Mouse (Mus musculus): ENCODE data around the gene Smc5. TPM values are rescaled to one million over a fixed set of nuclear protein-coding genes. Genes with fewer than 3 reads are reported as not detected.

The Smc5 gene
- polyA plus RNA-seq, 1 experiment from 2014 or later: 21.7 TPM

DNA sequence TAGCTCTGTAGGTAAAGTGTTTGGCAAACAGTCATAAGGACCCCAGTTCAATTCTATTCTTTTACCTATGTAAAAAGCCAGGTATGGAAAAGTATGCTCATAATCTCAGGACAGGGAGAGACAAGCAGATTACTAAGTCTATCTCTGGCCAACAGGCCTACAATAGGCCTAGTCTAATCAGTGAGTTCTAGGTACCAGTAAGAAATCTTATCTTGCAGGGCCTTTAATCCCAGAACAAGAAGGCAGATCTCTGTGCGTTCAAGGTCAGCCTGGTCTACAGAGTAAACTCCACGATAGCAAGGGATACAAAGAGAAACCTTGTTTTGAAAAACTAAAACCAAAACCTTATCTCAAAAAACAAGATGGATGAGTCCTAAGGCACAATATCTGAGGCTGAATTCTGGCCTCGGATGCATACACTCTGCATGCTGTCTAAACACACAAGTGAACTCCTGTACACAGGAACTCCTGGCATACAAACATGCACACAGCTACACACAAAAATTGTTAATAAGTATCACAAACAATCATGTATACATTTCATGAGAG is 70.1 kb downstream of the Smc5 start:
- peaks cover 32% of the 10 kb centered on the region for H3K36me3 ChIP-seq (ENCODE audit: control insufficient read depth, insufficient read depth)
- 75% methylated on average over 3 of the region's 3 CpGs for WGBS
- ATAC-seq (replicated peaks; ENCODE audit: extremely low read depth, insufficient read depth, low FRiP score): no peak
- H3K9ac ChIP-seq (ENCODE audit: low read length): no peak overlapping the region
- H3K9me3 ChIP-seq (replicated peaks; ENCODE audit: control insufficient read depth, low read length): peaks cover 9% of the 10 kb centered on the region
- H3K27me3 ChIP-seq (ENCODE audit: control insufficient read depth, insufficient read depth, low read length): no peaks in the 10 kb centered on the region
- H3K4me2 ChIP-seq (ENCODE audit: low read depth, low read length): no peak overlapping the region
- H3K4me3 ChIP-seq (ENCODE audit: low read length): no peak overlapping the region
- H3K27ac ChIP-seq (ENCODE audit: low read length): no peak overlapping the region
- no peaks in the 10 kb centered on the region for H3K4me1 ChIP-seq (ENCODE audit: control insufficient read depth, insufficient read depth, low read length)

- H3K36me3 ChIP-seq (ENCODE audit: control insufficient read depth, insufficient read depth): peaks cover 28% of the 10 kb centered on the region
- WGBS: 92% methylated on average over 5 of the region's 5 CpGs
- H3K9ac ChIP-seq (ENCODE audit: low read length): no peak overlapping the region
- H3K4me3 ChIP-seq (ENCODE audit: low read length): no peak overlapping the region
- H3K9me3 ChIP-seq (replicated peaks; ENCODE audit: control insufficient read depth, low read length): peaks cover 9% of the 10 kb centered on the region
- no peak for ATAC-seq (replicated peaks; ENCODE audit: extremely low read depth, insufficient read depth, low FRiP score)
- no peaks in the 10 kb centered on the region for H3K4me1 ChIP-seq (ENCODE audit: control insufficient read depth, insufficient read depth, low read length)
- no peak overlapping the region for H3K27ac ChIP-seq (ENCODE audit: low read length)
- no peaks in the 10 kb centered on the region for H3K27me3 ChIP-seq (ENCODE audit: control insufficient read depth, insufficient read depth, low read length)
- H3K4me2 ChIP-seq (ENCODE audit: low read depth, low read length): no peak overlapping the region
Observed at GRCm38 (mm10) chr19:23202106-23202505, 71.6 kb downstream of the Smc5 start.

- H3K27ac ChIP-seq (ENCODE audit: low read length): no peak overlapping the region
- ATAC-seq (replicated peaks; ENCODE audit: extremely low read depth, insufficient read depth, low FRiP score): no peak
- H3K4me1 ChIP-seq (ENCODE audit: control insufficient read depth, insufficient read depth, low read length): no peaks in the 10 kb centered on the region
- H3K36me3 ChIP-seq (ENCODE audit: control insufficient read depth, insufficient read depth): 0 out of 2 replicates have a peak, but pooled peaks cover 4% of the 10 kb centered on the region
- no peaks in the 10 kb centered on the region for H3K27me3 ChIP-seq (ENCODE audit: control insufficient read depth, insufficient read depth, low read length)
- H3K9ac ChIP-seq (ENCODE audit: low read length): no peak overlapping the region
- no peaks in the 10 kb centered on the region for H3K9me3 ChIP-seq (replicated peaks; ENCODE audit: control insufficient read depth, low read length)
- no peak overlapping the region for H3K4me3 ChIP-seq (ENCODE audit: low read length)
- 63% methylated on average over 3 of the region's 3 CpGs for WGBS
- no peak overlapping the region for H3K4me2 ChIP-seq (ENCODE audit: low read depth, low read length)
Observed at GRCm38 (mm10) chr19:23193076-23193475, 80.6 kb downstream of the Smc5 start.

DNA sequence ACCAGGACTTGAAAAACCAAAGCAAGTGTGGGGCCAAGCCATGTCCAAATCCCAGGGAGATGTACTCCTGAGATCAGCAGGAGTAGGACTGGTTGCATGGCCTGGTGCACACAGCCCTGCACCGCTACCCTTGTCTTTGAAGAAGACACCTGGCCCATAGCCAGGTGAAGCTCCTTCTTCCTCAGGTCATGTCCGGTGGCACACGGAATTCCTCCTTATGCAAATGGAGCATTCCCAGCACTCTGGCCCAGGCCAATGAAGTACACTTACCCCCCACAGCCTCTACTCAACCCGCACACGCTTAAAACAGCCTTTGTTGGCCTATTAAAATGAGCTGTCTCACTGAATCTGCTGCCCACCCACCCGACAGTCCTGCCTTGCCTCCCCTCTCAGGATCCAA is 82.2 kb downstream of the Smc5 start:
- Histone ChIP-seq H3K9ac (ENCODE audit: low read length) (no peak overlapping the region), H3K4me3 (ENCODE audit: low read length) (no peak overlapping the region), H3K4me1 (ENCODE audit: control insufficient read depth, insufficient read depth, low read length) (no peaks in the 10 kb centered on the region), H3K27ac (ENCODE audit: low read length) (no peak overlapping the region), H3K36me3 (ENCODE audit: control insufficient read depth, insufficient read depth) (peaks cover 4% of the 10 kb centered on the region; the same call in 1 of the 2 replicates), H3K27me3 (ENCODE audit: control insufficient read depth, insufficient read depth, low read length) (no peaks in the 10 kb centered on the region), H3K4me2 (ENCODE audit: low read depth, low read length) (no peak overlapping the region), H3K9me3 (replicated peaks; ENCODE audit: control insufficient read depth, low read length) (no peaks in the 10 kb centered on the region)
- ATAC-seq (replicated peaks; ENCODE audit: extremely low read depth, insufficient read depth, low FRiP score): no peak
- 91% methylated on average over 6 of the region's 6 CpGs for WGBS

- Histone ChIP-seq H3K4me3 (ENCODE audit: low read length) (no peak overlapping the region), H3K27ac (ENCODE audit: low read length) (no peak overlapping the region), H3K4me2 (ENCODE audit: low read depth, low read length) (no peak overlapping the region), H3K27me3 (ENCODE audit: control insufficient read depth, insufficient read depth, low read length) (no peaks in the 10 kb centered on the region), H3K9me3 (replicated peaks; ENCODE audit: control insufficient read depth, low read length) (no peaks in the 10 kb centered on the region), H3K36me3 (ENCODE audit: control insufficient read depth, insufficient read depth) (no peaks in the 10 kb centered on the region; the same call in 1 of the 2 replicates), H3K4me1 (ENCODE audit: control insufficient read depth, insufficient read depth, low read length) (no peaks in the 10 kb centered on the region), H3K9ac (ENCODE audit: low read length) (no peak overlapping the region)
- 52% methylated on average over 1 of the region's 1 CpGs for WGBS
- ATAC-seq (replicated peaks; ENCODE audit: extremely low read depth, insufficient read depth, low FRiP score): no peak
Observed at GRCm38 (mm10) chr19:23189744-23190143, 84.0 kb downstream of the Smc5 start.

DNA sequence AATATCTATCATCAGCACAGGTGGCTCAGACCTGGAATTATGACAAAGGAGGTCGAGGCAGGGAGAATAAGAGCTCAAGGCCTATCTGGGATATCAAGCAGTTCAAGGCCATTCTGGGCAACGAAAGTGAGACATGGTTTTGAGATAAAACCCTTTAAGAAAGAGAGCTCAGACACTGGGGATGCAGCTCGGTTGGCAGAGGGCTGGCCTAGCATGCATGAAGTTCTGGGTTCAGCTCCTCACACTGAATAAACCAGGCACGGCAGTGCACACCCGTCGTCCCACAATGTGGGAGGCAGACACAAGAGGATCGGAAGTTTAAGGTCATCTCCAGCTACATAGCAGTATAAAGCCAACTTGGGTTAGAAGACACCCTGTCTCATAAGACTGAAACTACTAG is 84.7 kb downstream of the Smc5 start:
- H3K9me3 ChIP-seq (replicated peaks; ENCODE audit: control insufficient read depth, low read length): no peaks in the 10 kb centered on the region
- no peak for ATAC-seq (replicated peaks; ENCODE audit: extremely low read depth, insufficient read depth, low FRiP score)
- H3K4me1 ChIP-seq (ENCODE audit: control insufficient read depth, insufficient read depth, low read length): no peaks in the 10 kb centered on the region
- no peak overlapping the region for H3K27ac ChIP-seq (ENCODE audit: low read length)
- no peaks in the 10 kb centered on the region for H3K27me3 ChIP-seq (ENCODE audit: control insufficient read depth, insufficient read depth, low read length)
- no peak overlapping the region for H3K9ac ChIP-seq (ENCODE audit: low read length)
- no peak overlapping the region for H3K4me3 ChIP-seq (ENCODE audit: low read length)
- no peak overlapping the region for H3K4me2 ChIP-seq (ENCODE audit: low read depth, low read length)
- no peaks in the 10 kb centered on the region; the same call in 1 of the 2 replicates for H3K36me3 ChIP-seq (ENCODE audit: control insufficient read depth, insufficient read depth)
- WGBS: 82% methylated on average over 7 of the region's 7 CpGs

GRCm38 (mm10) chr19:23187732-23188131 is 86.0 kb downstream of the Smc5 start:
- WGBS: 87% methylated on average over 6 of the region's 6 CpGs
- Histone ChIP-seq H3K9ac (ENCODE audit: low read length) (no peak overlapping the region), H3K36me3 (ENCODE audit: control insufficient read depth, insufficient read depth) (no peaks in the 10 kb centered on the region; the same call in 1 of the 2 replicates), H3K9me3 (replicated peaks; ENCODE audit: control insufficient read depth, low read length) (no peaks in the 10 kb centered on the region), H3K4me3 (ENCODE audit: low read length) (no peak overlapping the region), H3K4me2 (ENCODE audit: low read depth, low read length) (no peak overlapping the region), H3K4me1 (ENCODE audit: control insufficient read depth, insufficient read depth, low read length) (no peaks in the 10 kb centered on the region), H3K27me3 (ENCODE audit: control insufficient read depth, insufficient read depth, low read length) (no peaks in the 10 kb centered on the region), H3K27ac (ENCODE audit: low read length) (no peak overlapping the region)
- ATAC-seq (replicated peaks; ENCODE audit: extremely low read depth, insufficient read depth, low FRiP score): no peak

DNA sequence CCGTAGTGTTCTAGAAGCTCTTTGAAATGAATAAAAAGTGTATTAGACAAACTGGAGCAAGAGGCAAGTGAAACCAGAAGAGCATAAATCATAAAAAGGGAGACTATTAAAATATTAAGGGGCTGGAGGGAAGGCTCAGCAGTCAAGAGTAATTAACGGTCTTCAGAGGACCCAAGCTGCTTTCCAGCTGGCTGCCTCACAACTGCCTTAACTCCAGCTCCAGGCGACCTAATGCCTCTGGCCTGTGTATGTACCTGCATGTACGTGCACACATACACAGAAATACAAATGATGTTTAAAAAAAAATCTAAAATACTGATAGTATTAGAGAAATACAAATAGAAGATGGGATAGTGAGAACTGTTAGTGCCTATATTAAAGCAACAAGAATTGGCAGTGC is 89.6 kb downstream of the Smc5 start:
- Histone ChIP-seq H3K9me3 (replicated peaks; ENCODE audit: control insufficient read depth, low read length) (no peaks in the 10 kb centered on the region), H3K9ac (ENCODE audit: low read length) (no peak overlapping the region)

GRCm38 (mm10) chr19:23183493-23183892 is 90.2 kb downstream of the Smc5 start:
- WGBS: 97% methylated on average over 4 of the region's 4 CpGs
- Histone ChIP-seq H3K9ac (ENCODE audit: low read length) (no peak overlapping the region), H3K27ac (ENCODE audit: low read length) (no peak overlapping the region), H3K4me3 (ENCODE audit: low read length) (no peak overlapping the region), H3K9me3 (replicated peaks; ENCODE audit: control insufficient read depth, low read length) (no peaks in the 10 kb centered on the region), H3K36me3 (ENCODE audit: control insufficient read depth, insufficient read depth) (no peaks in the 10 kb centered on the region; the same call in 1 of the 2 replicates), H3K4me2 (ENCODE audit: low read depth, low read length) (no peak overlapping the region), H3K27me3 (ENCODE audit: control insufficient read depth, insufficient read depth, low read length) (no peaks in the 10 kb centered on the region), H3K4me1 (ENCODE audit: control insufficient read depth, insufficient read depth, low read length) (no peaks in the 10 kb centered on the region)
- no peak for ATAC-seq (replicated peaks; ENCODE audit: extremely low read depth, insufficient read depth, low FRiP score)

More for the DNA sequence above, 89.6 kb downstream of the Smc5 start:
- 76% methylated on average over 4 of the region's 4 CpGs for WGBS
- Histone ChIP-seq H3K4me2 (ENCODE audit: low read depth, low read length) (no peak overlapping the region), H3K4me3 (ENCODE audit: low read length) (no peak overlapping the region), H3K27ac (ENCODE audit: low read length) (no peak overlapping the region), H3K4me1 (ENCODE audit: control insufficient read depth, insufficient read depth, low read length) (no peaks in the 10 kb centered on the region), H3K36me3 (ENCODE audit: control insufficient read depth, insufficient read depth) (no peaks in the 10 kb centered on the region; the same call in 1 of the 2 replicates), H3K27me3 (ENCODE audit: control insufficient read depth, insufficient read depth, low read length) (no peaks in the 10 kb centered on the region)
- ATAC-seq (replicated peaks; ENCODE audit: extremely low read depth, insufficient read depth, low FRiP score): no peak
